Mouse (Mus musculus): ENCODE measurements around the gene Mfsd2a.

- TF ChIP-seq CTCF (IDR thresholded peaks at IDR 0.05; ENCODE audit: low read depth): no peak
- TF ChIP-seq EP300 (IDR thresholded peaks at IDR 0.05; ENCODE audit: low read depth): no peak
These were observed 10.2 kb upstream of the Mfsd2a start for GRCm38 (mm10) chr4:122971191-122971590.
